Mouse (Mus musculus) adrenal gland, adult 2 months (tissue): ENCODE measurements around the gene Cd5l. TPM values are rescaled to one million over a fixed set of nuclear protein-coding genes. Genes with fewer than 3 reads are reported as not detected.
"Not testable (repeated sequence)": the region's sequence is repeated elsewhere in the genome, so short reads cannot be mapped to it uniquely, and the experiment has no call there.

Experiments used
- DNase-seq: peaks from one replicate; pipeline ENCODE4 v3.0.0; 2021
- long read RNA-seq: library from polyadenylated mRNA; stranded (forward); transcript quantifications from one replicate; pipeline ENCODE4 v2.0.0, GENCODE M21; 2021
- polyA plus RNA-seq: library from polyadenylated mRNA; depleted of rRNA; stranded (reverse); fragments of >200 nt; gene quantifications from 2 replicates; pipeline ENCODE4 v1.2.3, GENCODE M21; 2012; rRNA removed
- total RNA-seq, 2 experiments: library from RNA; stranded (reverse); gene quantifications; 2 replicates each; pipeline ENCODE4 v1.2.3; 2021

Cd5l gene
- total RNA-seq: under 1 TPM; 0.55 to 0.66 TPM
- polyA plus RNA-seq: 0.22 and 0.42 TPM in 2 replicates
- long read RNA-seq, partial matches to known transcripts: 0 of 1 reads
- long read RNA-seq, other reads (novel, unspliced or antisense): 0 of 1 reads

DNA sequence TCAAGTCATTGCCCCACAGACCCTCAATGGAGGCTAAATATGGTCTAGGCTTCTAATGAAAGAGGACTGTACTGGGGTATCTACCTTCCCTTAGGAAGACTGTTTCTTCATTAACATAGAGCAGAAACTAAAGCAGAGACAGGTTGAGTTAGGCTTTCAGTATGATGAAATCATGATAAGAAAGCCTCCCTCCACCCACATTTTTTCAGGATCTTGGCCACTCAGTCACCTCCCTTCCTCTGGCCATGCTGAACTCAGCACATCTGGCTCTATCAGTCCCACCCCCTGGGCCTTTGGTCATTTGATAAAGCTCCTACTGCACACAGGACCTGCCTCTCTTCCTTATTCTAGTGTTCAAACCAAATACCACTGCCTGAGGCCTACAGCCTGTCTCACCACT, at the start of gene Cd5l:
TSS of gene Cd5l (plus strand) at position 301 of the 400 bp plus-strand sequence.
- DNase-seq: no peak

DNA sequence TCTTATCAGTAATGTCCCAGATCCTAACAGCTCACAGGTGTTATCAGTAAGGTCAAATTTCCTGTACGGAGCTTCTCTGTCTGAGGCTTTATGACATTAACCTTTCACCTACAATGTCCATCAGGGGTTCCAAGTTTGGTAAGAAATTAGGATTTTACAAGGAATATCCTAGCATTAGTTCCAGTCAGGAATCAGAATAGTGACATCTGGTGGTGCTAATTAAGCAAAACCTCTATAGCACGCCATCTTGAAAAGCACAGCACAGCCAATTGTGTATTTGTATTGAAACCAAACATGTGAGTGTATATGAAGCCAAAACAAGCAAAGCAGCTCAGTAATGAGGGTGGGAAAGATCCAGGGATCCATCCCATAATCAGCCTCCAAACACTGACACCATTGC, 47.8 kb upstream of the Cd5l start:
- DNase-seq: no peak

DNA sequence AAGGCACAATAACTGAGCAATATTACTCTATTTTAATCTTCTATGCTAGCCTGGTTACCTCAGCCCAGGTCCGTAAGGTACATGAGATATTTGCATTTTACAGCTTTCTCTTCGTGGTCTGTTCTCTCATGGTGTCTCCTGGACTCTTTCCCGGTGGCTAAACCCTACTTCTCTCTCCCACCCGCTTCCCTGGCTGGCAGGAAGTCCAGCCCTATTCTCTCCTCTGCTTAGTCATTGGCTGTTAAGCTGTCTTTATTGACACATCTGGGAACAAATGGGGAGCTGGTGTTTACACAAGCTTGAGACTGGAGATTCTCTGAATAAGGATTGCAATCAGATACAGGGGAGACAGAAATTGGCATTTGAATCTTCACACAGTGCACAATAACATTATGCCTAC, 35.1 kb upstream of the Cd5l start:
- no peak for DNase-seq

DNA sequence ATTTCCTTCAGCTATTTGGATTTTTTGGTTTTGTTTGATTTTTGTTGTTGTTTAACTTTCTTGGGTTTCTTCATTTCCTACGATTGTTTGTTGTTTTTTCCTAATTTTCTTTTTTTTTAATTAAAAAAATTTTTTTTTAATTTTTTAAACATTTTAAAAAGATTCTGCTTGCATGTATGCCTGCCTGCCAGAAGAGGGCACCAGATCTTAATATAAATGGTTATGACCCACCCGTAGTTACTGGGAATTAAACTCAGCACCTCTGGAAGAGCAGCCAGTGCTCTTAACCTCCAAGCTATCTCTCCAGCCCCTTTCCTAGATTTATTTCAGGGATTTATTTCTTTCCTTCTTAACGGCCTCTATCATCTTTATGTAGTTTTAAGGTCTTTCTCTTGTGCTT, 33.9 kb upstream of the Cd5l start:
- no peak for DNase-seq

DNA sequence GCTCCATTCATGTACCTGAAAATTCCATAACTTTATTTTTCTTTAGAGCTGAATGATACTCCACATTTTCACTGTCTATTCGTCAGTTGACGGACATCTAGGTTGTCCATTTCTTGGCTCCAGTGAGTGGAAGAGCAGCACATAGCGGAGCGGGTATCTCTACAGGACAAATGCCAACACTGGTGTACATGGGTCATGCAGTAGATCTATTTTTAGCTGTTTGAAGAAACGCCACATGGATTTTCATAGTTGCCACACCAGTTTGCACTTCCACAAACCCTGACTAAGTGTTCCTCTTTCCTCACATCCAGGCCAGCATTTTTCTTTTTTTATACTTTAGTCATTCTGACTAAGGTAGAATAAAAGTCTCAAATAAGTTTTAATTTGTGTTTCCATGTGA, 19.8 kb upstream of the Cd5l start:
- DNase-seq: no peak

DNA sequence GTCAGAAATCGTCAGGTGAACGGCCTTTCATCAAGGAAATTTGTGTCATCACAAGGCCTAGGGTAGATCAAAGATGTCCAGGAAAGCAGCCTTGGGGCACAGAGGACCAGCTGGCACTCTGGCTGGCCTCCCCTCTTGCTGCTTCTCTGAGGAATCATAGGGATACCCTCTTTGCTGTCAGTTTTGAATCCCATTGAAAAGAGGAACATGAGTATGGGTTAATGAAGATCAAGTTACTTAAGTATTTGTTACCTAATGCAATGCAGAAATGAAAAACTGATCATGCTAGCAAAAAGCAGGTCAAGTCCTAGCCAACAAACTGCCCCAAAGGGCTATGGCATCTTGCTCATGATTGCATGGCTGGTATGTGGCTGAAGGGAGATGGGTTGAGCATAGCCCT, 6.7 kb upstream of the Cd5l start:
- not testable (repeated sequence) for DNase-seq

DNA sequence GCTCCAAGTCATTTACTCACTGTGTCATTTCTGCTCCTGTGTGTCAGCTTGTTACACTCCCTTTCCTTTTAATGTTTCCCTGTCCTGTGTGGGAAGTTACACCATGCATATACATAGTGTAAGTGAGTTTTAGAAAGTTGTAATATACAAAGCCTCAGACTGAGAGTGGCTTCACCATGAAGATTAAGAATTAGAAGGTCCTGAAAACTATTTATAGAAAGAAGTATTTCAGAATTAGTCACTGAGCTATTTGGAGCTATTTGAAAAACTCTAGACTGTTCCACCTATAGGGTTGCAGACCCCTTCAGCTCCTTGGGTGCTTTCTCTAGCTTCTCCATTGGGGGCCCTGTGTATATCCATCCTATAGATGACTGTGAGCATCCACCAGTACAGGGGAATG, 1.5 kb downstream of the Cd5l start:
- no peak for DNase-seq

DNA sequence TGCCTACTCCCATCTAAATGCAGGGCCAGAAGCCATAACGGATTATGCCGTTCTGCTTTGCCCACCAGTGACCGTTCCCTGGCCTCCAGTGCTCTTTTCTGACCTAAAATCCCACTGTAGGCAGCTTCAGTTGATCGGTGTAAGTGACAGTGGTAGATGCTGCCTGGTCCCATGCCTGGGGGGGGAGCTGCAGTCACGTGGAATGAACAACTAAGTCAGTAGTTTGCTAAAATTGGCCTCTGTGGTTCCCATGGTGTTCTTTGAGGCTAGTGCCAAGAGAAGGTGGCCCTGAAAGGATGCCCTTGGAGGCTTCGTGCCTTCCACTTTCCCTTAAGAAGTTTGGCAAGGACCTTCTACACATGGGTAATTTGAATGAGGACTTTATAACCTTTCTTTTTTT, 2.8 kb downstream of the Cd5l start:
- DNase-seq: no peak

DNA sequence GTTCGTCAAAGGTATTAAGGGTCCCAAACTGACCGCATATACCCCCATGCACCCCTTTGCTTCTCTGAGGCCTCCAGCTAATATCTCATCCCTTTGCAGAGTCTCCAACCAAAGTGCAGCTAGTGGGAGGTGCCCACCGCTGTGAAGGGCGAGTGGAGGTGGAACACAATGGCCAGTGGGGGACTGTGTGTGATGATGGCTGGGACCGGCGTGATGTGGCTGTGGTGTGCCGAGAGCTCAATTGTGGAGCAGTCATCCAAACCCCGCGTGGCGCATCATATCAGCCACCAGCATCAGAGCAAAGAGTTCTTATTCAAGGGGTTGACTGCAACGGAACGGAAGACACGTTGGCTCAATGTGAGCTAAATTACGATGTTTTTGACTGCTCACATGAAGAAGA, 8.0 kb downstream of the Cd5l start:
- no peak for DNase-seq

DNA sequence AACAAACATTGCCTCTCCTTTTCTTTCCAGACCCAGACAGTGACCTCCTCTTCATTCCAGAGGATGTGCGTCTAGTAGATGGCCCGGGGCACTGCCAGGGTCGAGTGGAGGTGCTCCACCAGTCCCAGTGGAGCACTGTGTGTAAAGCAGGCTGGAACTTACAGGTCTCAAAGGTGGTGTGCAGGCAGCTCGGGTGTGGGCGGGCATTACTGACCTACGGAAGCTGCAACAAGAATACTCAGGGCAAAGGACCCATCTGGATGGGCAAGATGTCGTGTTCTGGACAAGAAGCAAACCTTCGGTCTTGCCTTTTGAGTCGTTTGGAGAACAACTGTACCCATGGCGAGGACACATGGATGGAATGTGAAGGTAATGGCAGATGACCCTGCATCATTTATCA, 9.8 kb downstream of the Cd5l start:
- no peak for DNase-seq

DNA sequence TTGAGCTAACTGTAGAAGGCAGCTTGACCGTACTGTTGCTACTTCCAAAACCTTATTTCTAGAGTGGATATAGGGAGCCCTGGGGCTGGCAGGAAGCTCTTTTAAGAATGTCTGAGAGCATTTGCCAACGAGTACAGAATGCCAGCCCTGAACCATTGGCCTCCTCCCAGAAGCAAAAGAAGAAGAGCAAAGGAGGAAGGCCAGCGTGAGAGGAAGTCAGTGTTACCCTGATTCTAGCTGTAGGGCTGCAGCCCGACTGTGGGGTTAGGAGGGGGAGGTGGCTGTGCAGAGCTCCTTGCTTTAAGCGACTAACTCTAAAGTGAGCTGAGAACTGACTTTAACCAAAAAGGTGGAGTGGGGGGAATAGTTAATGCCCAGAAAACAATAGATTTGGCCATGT, 11.5 kb downstream of the Cd5l start:
- DNase-seq: no peak

DNA sequence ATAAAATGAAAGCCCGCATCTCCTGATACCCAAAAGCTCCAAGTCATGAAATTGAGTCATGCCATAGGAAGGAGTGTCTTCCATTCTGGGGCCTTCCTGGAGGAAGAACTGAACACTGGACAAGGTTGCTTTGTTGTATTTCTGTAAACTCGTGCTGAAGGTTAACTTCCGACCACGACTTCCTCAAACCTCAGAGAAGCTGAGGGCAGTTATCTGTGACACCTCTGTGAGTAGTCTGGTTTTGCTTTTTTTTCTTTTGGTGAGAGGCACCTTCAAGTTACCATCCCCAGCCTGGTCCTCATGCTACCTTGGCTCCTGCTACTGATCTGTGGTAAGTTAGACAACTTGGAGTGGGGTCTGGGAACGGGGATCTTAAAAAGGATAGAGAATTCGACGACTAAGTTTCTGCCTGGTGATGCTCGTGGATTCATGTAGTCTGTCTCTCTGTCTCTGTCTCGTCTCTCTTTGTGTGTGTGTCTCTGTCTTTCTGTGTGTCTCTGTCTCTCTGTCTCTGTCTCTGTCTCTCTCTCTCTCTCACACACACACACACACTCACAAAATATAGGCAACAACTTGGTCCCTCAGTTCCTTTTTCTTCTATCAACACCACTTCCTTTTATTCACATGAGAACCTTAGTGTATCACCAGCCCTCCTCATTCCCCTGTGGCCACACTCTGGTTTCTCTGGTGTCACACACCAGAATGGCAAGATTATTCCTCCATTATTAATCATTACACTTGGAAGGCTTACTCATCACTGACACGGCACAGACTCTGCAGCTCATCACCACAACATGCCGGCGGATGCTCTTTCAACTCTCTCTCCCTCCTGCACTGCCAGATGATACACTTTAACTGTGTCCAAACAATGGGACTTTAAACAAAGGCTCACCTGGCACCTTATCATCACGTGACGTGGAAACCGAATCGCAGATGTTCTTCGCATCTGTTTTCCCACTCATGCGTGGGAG, 18.8 kb downstream of the Cd5l start, which contains the start of gene Fcrl1:
TSS of gene Fcrl1 (plus strand) at position 193 of the 971 bp plus-strand sequence.
- no peak for DNase-seq

DNA sequence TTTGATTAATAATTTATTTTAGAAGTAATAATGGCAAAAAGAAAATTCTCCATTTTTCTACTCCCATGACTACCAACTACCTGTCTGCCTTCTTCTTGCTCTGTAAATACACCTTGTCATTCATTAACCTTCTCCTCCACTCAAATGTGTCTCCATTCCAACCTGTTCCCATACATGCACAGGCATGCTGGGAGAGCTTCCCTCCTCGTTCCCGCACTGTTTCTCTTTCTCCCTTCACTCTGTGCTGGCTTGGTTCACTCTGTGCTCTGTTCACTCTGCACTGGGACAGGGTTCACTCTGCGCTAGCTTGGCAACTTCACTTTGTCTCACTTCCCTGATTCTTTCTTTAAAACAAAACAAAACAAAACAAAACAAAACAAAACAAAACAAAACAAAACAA, 19.5 kb downstream of the Cd5l start:
- DNase-seq: no peak

DNA sequence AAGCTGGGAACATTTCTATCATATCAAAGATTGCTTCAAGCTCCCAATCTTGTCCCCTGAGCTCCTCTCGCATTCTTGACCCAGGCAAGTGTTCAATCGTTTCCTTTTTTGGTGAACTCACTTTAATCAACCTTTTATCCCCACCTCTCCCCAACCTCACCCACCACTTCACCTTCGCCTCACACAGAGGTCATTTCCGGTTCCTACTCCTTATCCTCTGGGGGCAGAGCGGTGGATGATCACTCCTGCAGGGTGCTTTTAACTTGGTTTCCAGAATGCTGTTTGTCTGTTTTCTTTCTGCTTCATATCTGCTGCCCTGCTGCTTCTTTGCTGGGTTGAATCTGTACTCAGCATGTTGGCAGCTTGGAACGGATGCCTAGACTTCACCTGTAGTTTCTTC, 20.0 kb downstream of the Cd5l start:
- no peak for DNase-seq

DNA sequence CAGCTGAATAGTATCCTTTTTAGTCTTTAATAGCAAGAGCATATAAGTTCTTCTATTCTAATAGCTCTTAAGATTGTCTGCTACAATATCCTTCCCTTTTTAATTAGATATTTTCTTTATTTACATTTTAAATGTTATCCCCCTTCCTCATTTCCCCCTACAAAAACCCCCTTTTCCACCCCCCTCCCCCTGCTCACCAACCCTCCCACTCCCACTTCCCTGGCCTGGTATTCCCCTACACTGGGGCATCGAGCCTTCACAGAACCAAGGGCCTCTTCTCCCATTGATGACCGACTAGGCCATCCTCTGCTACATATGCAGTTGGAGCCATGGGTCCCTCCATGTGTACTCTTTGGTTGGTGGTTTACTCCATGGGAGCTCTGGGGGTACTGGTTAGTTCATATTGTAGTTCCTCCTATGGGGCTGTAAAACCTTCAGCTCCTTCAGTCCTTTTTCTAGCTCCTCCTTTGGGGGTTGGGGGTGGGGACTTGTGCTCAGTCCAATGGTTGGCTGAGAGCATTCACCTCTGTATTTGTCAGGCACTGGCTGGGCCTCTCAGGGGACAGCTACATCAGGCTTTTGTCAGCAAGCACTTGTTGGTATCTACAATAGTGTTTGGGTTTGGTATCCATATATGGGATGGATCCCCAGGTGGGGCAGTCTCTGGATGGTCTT, 22.1 kb downstream of the Cd5l start:
- not testable (repeated sequence) for DNase-seq

DNA sequence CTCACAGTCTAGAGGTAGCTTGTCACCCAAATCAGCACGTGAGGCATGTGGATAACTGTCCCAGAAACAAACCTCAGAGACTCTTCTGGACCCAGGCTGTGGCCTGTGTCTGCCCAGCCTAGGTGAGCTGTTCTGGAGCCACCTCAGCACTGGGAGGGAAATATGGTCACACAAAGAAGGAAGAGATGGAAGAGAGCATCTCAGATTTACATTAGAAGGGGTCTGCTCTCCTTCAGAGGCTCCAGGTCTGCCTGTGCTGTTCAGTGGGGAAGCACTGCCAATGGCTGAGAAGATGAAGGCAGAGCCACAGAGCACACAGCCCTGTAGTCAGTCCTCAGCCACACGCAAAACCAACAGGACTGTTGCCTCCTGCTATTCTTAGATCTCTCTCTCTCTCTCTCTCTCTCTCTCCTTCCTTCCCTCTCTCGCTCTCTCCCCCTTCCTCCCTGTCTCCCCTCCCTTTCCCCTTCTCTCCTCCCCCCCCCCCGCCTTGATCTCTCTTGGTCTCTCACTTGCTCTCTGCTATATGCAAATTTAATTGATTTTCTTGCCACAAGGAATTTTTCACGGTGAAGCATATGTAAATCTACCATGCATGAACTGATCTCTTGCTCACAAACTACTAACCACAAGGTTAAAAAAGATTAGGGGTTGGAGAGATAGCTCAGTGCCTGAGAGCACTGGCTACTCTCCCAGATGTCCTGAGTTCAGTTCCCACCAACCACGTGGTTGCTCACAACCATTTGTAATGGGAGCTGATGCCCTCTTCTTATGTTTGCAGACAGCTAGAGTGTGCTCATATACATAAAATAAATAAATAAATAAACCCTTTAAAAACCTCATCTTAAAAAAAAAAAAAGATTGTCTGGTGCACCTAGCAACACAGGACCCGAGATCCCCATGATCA, 24.4 kb downstream of the Cd5l start:
- no peak for DNase-seq

DNA sequence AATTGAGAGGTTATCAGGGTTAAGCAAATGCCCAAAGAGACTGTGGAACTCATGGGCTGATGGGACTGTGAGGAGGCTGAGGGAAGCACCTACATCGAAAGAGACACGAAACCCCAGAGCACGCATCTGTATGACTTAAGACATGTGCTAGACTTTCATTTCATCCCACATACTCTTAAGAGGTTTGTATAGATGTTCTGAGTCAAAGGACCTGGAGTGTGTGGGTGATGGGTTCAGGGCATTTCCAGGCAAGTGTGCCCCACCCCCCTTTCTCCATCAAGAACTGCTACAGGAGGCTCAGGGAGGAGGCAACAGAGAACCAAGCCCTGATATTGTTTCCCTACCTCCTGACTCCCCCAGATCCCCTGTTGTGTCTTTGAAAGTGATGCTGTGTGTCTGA, 25.6 kb downstream of the Cd5l start:
- no peak for DNase-seq

DNA sequence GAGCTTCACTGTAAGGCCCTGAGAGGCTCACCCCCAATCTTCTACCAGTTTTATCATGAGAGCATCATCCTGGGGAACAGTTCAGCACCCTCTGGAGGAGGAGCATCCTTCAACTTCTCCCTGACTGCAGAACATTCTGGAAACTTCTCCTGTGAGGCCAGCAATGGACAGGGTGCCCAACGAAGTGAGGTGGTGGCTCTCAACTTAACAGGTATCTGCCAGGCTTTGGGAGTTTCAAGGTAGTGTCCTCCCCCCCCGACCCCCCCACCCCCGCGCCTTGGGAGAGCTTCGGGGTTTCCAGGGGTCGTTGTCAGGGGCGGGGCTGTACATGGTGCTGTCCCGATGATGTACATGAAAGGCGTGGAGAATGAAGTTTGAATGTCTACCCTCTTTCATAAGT, 27.4 kb downstream of the Cd5l start:
- DNase-seq: no peak

DNA sequence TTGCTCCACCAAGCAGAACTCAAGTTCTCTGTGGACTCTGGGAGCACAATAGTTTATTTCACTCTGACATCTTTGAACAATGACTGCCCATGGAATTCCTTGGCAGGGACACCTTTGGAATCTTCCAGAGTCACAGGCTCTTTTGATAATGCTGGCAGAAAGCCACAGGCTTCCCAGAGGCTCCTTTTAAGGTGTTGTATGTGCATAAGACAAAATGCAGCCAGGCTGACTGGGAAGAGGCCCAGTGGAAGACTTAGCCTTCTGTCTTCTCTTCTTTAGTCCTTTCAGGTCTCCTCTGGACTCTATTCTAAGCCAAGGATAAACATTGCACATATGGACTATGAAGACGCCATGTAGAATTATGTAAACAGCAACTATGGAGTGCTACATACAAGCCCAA, 33.3 kb downstream of the Cd5l start:
- no peak for DNase-seq

DNA sequence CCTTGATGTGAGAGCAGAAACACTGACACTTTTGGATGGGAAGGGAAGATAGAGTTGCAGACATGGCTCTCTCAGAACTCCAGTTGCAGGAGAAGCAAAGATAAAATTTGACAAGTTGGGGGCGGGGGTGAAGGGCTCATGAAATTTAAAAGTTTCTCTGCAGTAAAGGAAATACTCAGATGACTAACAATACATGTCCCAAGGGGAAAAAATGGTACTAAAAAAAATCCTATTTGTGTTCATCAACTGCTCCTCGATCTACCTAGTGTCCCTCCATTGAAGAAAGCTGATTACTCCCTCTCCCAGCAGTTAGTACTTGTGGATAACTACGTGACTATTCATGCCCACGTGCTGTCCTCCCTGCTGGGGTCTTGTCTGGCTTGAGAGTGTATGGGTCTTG, 41.1 kb downstream of the Cd5l start:
- DNase-seq: no peak

DNA sequence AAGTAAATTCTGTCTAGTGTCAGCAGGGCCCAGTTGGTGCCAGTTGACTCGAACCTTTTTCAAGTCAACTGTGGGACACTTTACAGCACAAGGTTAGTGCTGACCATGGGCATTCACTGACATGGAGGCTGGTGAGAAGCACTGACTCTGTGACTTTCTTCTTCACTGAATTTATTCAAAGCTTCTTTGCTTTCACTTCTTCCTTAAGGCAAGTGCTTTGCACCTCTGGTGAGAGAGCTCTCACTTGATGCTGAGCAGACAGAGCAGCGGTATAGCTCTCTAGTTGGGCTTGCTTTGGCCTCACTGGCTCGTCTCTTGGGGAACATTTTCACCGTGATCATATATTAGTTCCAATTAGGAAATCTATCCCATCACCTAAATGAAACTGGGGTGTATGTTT, 42.2 kb downstream of the Cd5l start:
- no peak for DNase-seq

DNA sequence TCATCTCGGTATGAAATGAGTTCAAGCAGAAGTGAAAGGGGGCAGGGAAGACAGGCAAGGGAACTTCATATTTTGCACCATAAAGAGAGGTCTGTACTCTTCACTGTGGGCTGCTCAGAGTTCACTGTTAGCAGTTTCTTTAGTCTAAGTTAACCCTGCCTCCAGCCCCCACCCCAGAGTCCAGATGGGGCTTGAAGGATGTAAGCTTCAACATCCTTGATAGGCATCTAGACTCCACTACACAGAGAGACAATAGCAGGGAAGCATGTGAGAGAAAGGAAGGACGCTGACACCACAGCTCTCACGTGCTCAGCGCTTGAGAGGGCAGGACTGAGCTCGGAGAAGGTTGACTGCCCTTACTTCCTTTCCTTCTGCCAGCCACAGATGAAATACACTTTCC, 43.6 kb downstream of the Cd5l start:
- DNase-seq: no peak
